Mouse (Mus musculus) Patski (cell line): ENCODE data around the gene Gabarapl2. TPM values are rescaled to one million over a fixed set of nuclear protein-coding genes. Genes with fewer than 3 reads are reported as not detected.

Source experiments
- ATAC-seq: fragments of 100-300 bp; one replicate; pipeline ENCODE4 v1.8.0; 2021
- CTCF ChIA-PET: fragments of 350-600 bp; sonication (Branson Sonifier 250); formaldehyde crosslinking; loops from one replicate; lab custom pipeline; 2022; ENCODE audit warnings: inconsistent platforms; lab: Charles Lee
- POLR2A ChIA-PET: fragments of 350-600 bp; sonication (Branson Sonifier 250); formaldehyde crosslinking; loops from one replicate; lab custom pipeline; 2022; ENCODE audit warnings: antibody characterized with exemption, inconsistent platforms; lab: Charles Lee
- DNase-seq: peaks from one replicate; pipeline ENCODE4 v3.0.0-alpha.2; 2011; ENCODE audit warnings: low read depth, low spot score
- H3K27me3 ChIP-seq: fragments of 371-371 bp; one replicate; pipeline ENCODE4 v1.5.1; 2021
- CTCF ChIP-seq: fragments of 100-300 bp; IDR thresholded peaks from one replicate; pipeline ENCODE4 v1.5.1; 2021
- in situ Hi-C: fragments of 300-500 bp; cut with MboI; formaldehyde crosslinking; loops from 3 replicates; pipeline ENCODE4 v1.11.1; 2018; ENCODE audit warnings: low pct_unique_long_range_greater_than_20kb, mixed read lengths
- polyA plus RNA-seq: library from polyadenylated mRNA; unstranded; gene quantifications from one replicate; pipeline ENCODE4 v1.2.3, GENCODE M21; 2021

Gabarapl2 gene
- polyA plus RNA-seq, 1 experiment from 2014 or later, result 170 TPM

DNA sequence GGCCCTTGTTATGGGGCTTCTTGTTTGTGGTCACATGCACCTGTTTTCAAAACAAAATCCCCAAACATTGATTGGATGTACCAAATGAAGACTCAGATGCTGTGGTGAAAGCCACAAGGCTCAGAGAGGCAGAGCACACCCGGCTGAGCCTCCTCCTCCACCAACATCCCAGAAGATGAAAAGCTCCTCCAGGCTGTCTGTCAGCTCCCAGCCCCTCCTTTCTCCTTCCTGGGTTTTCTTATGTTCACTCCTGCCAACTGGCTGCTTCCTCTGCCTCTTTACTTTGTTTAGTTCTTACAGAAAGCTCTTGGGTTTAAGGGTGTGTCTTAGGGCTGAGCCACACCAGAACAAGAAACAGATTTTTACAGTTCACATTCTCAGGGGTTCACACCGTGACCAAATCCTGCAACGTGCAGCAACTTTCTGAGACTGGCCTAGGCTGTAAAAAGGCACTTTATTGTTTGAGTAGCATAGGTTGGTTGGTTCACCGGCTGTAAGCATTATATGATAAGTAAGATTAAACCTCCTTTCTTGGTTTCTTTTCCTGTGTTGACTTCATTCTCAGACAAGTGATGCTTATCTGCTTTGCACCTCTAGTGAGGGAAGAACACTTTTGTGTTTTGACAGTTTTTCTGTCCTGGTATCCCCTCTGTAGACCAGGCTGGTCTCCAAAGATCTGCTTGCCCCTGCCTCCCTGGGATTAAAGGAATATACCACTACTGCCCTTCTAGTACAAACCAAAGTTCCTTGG, 14.5 kb downstream of the Gabarapl2 start:
- TF ChIP-seq CTCF, result no peak
- no peak for DNase-seq
- CTCF ChIA-PET, result interaction anchor here (1.3 kb wide), 1 partner anchor 29 kb away, joined by 4 read pairs; no protein-coding TSS in a partner anchor
- no peak for ATAC-seq
- in situ Hi-C loops, result no loop called here
- POLR2A ChIA-PET, result interaction anchor here (0.7 kb wide), 1 partner anchor 9 kb away, joined by 4 read pairs; no protein-coding TSS in a partner anchor
- H3K27me3 ChIP-seq, result no peaks in the 10 kb centered on the region

DNA sequence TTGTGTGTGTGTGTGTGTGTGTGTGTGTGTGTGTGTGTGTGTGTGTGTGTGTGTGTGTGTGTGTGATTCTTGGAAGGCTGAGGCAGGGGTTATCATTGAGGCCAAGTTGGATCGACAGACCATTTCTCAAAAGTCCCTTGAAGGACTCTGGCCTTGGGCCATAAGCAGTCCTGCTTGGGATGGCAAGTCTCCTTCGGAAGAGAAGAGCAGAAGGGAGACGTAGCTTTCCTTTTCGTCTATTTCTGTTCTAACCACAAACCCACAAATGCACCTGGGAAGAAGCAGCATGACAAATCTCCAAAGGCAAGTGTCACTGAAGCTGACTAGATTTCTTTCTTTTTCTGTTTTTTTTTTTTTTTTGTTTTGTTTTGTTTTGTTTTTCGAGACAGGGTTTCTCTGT, 15.4 kb downstream of the Gabarapl2 start:
- ChIA-PET POLR2A (interaction anchor here (0.7 kb wide), 1 partner anchor 10 kb away, joined by 4 read pairs; no protein-coding TSS in a partner anchor), CTCF (no interaction called here)
- in situ Hi-C loops, result no loop called here
- no peak for DNase-seq
- no peak for ATAC-seq
- no peak for TF ChIP-seq CTCF
- H3K27me3 ChIP-seq, result no peaks in the 10 kb centered on the region

DNA sequence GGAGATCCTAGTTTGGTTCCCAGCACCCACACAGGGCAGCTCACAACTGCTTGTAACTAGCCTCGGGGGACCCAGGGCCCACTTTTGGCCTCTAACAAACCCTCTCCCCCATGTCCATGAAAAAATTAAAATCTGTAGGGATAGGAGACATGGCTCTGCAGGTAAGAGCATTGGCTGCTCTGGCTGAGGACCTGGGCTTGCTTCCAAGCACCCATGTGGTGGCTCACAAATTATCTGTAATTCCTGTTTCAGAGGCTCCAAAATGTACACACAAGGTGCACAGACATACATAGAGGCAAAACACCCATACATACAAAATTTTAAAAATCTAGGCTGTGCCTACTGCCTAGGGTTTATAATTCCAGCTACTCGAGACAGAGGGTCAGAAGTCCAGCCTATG, 16.7 kb downstream of the Gabarapl2 start:
- in situ Hi-C loops, result no loop called here
- no peak for TF ChIP-seq CTCF
- no peaks in the 10 kb centered on the region for H3K27me3 ChIP-seq
- DNase-seq, result no peak
- ATAC-seq, result no peak
- CTCF ChIA-PET, result no interaction called here
- POLR2A ChIA-PET, result no interaction called here

DNA sequence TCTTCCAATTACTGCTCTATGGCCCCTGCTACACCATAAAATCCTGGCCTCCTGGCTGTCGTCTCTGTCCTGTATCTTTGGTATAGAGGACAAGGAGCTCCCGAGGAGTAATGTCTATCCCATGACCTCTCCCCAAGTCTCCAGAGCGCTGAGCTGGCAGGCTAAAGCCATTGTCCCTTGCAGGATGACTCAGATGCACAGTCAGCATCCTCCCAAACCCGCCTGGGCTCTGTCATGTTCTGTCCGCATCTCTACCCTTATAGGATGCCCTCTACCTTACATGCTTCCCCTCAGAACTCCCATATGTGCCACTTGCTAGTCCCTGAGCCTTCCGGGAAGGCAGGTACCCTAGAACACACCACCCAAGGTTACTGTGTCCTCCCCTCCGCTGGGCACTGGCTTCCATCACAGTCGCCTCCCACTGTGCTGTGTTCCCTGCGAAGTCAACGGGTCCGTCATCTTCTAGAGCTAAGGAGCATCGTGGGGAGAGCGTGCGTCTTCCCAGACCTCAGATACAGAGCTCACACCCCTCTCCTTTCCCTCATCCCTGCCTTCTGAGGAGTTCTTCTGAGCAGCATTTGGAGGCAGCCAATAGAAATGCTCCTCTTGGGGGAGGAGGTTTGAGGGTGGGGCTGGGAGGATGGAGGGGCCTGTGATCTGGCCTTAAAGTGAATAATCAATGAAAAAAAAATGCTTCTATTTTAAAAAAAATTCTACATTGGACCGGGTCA, 20.3 kb downstream of the Gabarapl2 start:
- no peak for ATAC-seq
- H3K27me3 ChIP-seq, result no peaks in the 10 kb centered on the region
- POLR2A ChIA-PET, result no interaction called here
- in situ Hi-C loops, result no loop called here
- TF ChIP-seq CTCF, result no peak
- CTCF ChIA-PET, result no interaction called here
- no peak for DNase-seq

DNA sequence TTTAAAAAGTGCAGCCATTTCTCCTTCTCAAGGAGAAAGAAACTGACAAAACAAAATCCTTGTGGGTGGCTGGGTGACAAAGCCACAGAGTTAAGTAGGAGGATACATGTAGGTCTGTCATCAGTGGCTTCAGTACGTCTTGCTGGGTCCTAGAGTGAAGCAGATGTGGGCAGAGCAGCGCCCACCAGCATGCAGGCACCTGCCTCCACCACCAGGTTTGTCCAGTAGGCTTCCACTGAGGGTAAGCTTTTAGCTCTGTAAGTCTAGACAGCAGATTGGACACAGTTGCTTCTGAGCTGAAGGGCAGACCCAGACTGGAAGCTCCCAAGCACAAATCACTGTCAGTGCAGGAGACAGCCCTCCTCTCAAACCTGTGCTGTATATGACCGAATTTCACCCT, 20.8 kb downstream of the Gabarapl2 start:
- no peaks in the 10 kb centered on the region for H3K27me3 ChIP-seq
- ChIA-PET CTCF (no interaction called here), POLR2A (no interaction called here)
- ATAC-seq (no peak), DNase-seq (no peak)
- no peak for TF ChIP-seq CTCF
- in situ Hi-C loops, result no loop called here

DNA sequence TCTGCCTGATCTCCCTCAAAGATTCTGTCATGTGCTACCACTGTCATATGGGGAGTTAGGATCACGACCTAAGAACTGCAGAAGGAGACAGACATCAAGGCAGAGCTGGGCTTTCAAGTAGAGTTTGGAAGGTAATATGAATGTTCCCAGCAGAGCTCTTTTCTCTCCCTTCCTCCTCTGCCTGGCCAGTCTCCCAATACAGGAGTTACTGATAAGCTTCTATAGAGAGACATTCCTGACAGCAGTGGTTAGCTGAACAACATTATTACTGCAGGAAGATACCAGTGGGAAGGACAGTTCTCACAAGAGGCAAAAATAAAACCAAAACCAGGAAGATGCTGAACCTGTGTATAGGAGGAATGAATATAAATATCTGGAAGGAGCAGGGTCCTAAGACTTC, 22.1 kb downstream of the Gabarapl2 start:
- DNase-seq (no peak), ATAC-seq (no peak)
- no peaks in the 10 kb centered on the region for H3K27me3 ChIP-seq
- CTCF ChIA-PET, result interaction anchor here (1.0 kb wide), 1 partner anchor 13 kb away, joined by 3 read pairs; no protein-coding TSS in a partner anchor
- TF ChIP-seq CTCF, result no peak
- POLR2A ChIA-PET, result no interaction called here
- in situ Hi-C loops, result no loop called here

DNA sequence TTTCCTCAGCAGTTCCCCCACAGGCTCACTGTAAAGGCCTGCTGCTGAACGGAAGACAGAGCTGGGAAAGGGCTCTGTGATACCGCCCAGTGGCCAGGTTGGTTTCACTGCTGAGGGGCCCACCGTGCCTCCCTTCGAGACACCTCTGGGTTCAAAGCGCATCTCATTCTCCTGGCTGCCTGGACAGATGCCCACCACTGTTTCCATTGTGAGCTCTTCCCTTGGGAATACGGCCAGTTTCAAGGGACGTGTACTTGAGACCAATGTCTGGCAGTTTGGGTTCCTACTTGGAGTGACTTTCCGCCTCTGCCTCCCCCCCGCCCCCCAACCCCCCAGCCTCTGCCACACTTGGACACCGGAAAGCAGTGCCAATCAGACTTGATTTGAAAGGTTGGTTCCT, 22.6 kb downstream of the Gabarapl2 start:
- DNase-seq (no peak), ATAC-seq (no peak)
- in situ Hi-C loops, result no loop called here
- POLR2A ChIA-PET, result no interaction called here
- TF ChIP-seq CTCF, result no peak
- H3K27me3 ChIP-seq, result no peaks in the 10 kb centered on the region
- CTCF ChIA-PET, result interaction anchor here (1.0 kb wide), 1 partner anchor 13 kb away, joined by 3 read pairs; no protein-coding TSS in a partner anchor

DNA sequence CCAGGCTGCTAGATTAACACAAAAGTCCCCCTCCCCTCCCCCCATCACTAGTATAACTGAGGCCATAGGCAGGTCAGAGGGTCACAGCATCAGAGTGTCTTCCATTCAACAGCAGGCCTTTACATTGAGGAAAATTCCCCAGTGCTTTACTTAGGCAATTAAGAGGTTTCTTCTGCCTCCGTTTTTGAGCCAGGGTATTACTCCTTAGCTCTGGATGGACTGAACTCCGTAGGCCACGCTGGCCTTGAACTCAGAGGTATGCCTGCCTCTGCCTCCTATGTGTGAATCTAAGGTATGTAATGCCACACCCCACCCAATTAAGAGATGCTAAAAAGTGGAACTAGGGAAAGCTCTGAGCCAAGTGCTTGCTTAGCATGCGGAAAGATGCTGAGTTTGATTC, 23.0 kb downstream of the Gabarapl2 start:
- in situ Hi-C loops, result no loop called here
- ATAC-seq (no peak), DNase-seq (no peak)
- ChIA-PET CTCF (interaction anchor here (1.0 kb wide), 1 partner anchor 12 kb away, joined by 3 read pairs; no protein-coding TSS in a partner anchor), POLR2A (no interaction called here)
- no peaks in the 10 kb centered on the region for H3K27me3 ChIP-seq
- no peak for TF ChIP-seq CTCF

DNA sequence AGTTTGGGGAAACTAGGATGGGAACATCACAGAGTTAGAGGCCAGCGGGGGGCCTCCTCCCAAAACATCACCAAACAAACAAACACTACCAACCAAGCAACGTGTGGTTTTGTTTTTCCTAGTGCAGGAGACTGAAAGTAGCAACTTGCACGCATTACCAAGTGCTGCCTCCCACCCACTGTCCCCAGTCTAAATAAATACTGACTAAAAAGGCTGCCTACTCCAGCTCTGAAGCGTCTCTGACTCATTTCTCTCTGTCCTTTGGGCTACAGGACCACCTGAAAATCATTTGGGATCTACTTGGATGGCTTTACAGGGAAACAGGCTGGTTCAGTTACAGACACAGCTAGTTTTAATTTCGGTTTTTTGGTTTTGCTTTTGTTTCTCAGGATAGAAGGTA, 23.8 kb downstream of the Gabarapl2 start:
- POLR2A ChIA-PET, result no interaction called here
- ATAC-seq (no peak), DNase-seq (no peak)
- H3K27me3 ChIP-seq, result no peaks in the 10 kb centered on the region
- CTCF ChIA-PET, result interaction anchor here (1.0 to 1.4 kb wide), 2 partner anchors 11 to 26 kb away, joined by 3 read pairs; no protein-coding TSS in a partner anchor
- no peak for TF ChIP-seq CTCF
- in situ Hi-C loops, result no loop called here

DNA sequence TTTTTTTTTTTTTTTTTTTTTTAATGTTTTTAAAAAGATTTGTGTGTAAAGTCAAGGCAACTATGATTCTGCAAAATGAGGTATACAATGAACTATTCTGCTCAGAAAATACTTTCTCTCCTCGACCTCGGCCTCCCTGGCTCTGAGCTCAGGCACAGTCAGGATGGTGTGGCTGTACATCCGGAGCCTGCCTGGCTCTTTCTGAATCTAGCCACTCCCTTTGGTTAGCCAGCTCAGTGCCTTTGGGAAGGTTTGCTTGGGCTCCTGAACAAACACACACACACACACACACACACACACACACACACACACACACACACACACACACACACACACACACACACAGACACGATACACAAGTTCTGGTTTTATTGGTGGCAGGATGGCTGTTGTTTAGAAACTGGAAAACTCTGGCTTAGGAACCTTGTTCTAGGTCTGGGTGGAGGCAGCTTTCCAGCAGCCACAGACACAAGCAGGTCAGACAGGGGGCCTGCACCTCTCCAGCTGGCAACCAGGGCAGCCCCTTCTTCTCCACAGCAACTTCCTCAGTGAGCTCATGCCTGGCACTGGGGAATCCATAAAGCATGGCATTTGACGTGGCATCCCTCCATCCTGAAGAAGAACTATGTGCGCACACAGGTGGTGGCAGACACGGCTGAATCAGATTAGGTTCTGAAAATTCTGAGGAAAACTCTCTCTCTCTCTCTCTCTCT, 24.5 kb downstream of the Gabarapl2 start:
- CTCF ChIA-PET, result interaction anchor here (1.0 to 1.4 kb wide), 2 partner anchors 12 to 25 kb away, joined by 3 read pairs; no protein-coding TSS in a partner anchor
- in situ Hi-C loops, result no loop called here
- POLR2A ChIA-PET, result no interaction called here
- H3K27me3 ChIP-seq, result no peaks in the 10 kb centered on the region
- ATAC-seq (no peak), DNase-seq (no peak)
- no peak for TF ChIP-seq CTCF
